Comparison of ENCODE assay signal across 8 mouse cellular contexts in genomic region chr2:91975581-91976541, GRCm38 (mm10). TPM values are rescaled to one million over a fixed set of nuclear protein-coding genes. Genes with fewer than 3 reads are reported as not detected.
A peak's percentile ranks its signal among the peaks of the same experiment; 100 is the strongest.
DNase-seq lines count a peak whose midpoint lies in the region; ATAC-seq and TF ChIP-seq lines count a peak whose summit lies in the region.

TSS of gene Dgkz (minus strand) at chr2:91975864.

- no peak within 1 kb of the TSS for H3K27ac ChIP-seq in bone marrow, adult 2 months (ENCODE audit: control insufficient read depth, insufficient read depth, low read depth, low read length, poor library complexity)

- peaks cover 87% of the 10 kb centered on the region for H3K27me3 ChIP-seq in megakaryocyte, embryonic 14.5 days (replicated peaks)

- no peak for DNase-seq in lung, adult 2 months
- no peak for DNase-seq in lung, postnatal 14 days
- DNase-seq in gastrocnemius, postnatal 14 days, result no peak
- peak; percentile 76 for DNase-seq in thymus, postnatal 14 days

- peaks cover 11% of the 10 kb centered on the region for H3K4me1 ChIP-seq in lung, adult 2 months (ENCODE audit: control insufficient read depth, insufficient read depth, low read length)
- H3K4me1 ChIP-seq in bone marrow, adult 2 months (ENCODE audit: control insufficient read depth, insufficient read depth, low read length), result no peaks in the 10 kb centered on the region
- peaks cover 68% of the 10 kb centered on the region for H3K4me1 ChIP-seq in megakaryocyte, embryonic 14.5 days

- H3K4me3 ChIP-seq in lung, adult 2 months (replicated peaks; ENCODE audit: extremely low read depth, low read depth, low read length), result no peak within 1 kb of the TSS
- no peak within 1 kb of the TSS for H3K4me3 ChIP-seq in bone marrow, adult 2 months (replicated peaks; ENCODE audit: control insufficient read depth, low read depth, low read length)
- peak within 1 kb of the TSS; percentile 83 for H3K4me3 ChIP-seq in megakaryocyte, embryonic 14.5 days (replicated peaks)

- intact Hi-C loops in gastrocnemius, postnatal 14 days (cut with DNase I; ENCODE audit: low total_unique reads), result no loop called here

- WGBS in lung, adult 2 months, result 6% methylated on average over 79 of the region's 79 CpGs
- WGBS in bone marrow, adult 2 months, result 4% methylated on average over 79 of the region's 79 CpGs

- H3K36me3 ChIP-seq in megakaryocyte, embryonic 14.5 days (replicated peaks; ENCODE audit: low read length), result no peaks in the 10 kb centered on the region

- H3K9me3 ChIP-seq in megakaryocyte, embryonic 14.5 days, result no peaks in the 10 kb centered on the region

- TF ChIP-seq POLR2A in lung, adult 2 months (IDR thresholded peaks at IDR 0.05; ENCODE audit: borderline replicate concordance, extremely low read depth, low read depth, low read length), result no peak
- no peak for TF ChIP-seq POLR2A in bone marrow, adult 2 months (IDR thresholded peaks at IDR 0.05; ENCODE audit: borderline replicate concordance, control insufficient read depth, low read depth, low read length)

- peak; percentile 77 for ATAC-seq in inflammation-experienced regulatory T-cells, adult 6 months
- no peak for ATAC-seq in frontal cortex, adult (ENCODE audit: low TSS enrichment)

- no peak for TF ChIP-seq CTCF in lung, adult 2 months (IDR thresholded peaks at IDR 0.05; ENCODE audit: insufficient read depth, low read length)
- TF ChIP-seq CTCF in bone marrow, adult 2 months (IDR thresholded peaks at IDR 0.05; ENCODE audit: control insufficient read depth, insufficient read depth, low read length), result no peak

RNA-seq across cellular contexts. Expression of gene Dgkz, which starts in this region (rescaled TPM):
- 252 and 308 TPM in 2 replicates for polyA plus RNA-seq in lung, adult 2 months (2012; rRNA removed)
- 82.4 and 229 TPM in 2 replicates for polyA plus RNA-seq in bone marrow, adult 2 months (2011; ENCODE audit: insufficient read depth, insufficient read length, low replicate concordance, missing spikeins)
- total RNA-seq in gastrocnemius, postnatal 14 days (2021), result 10 to 100 TPM; 38.6 to 42.4 TPM
- polyA plus RNA-seq in inflammation-experienced regulatory T-cells, adult 6 months (2017; shearing (Covaris generic)), result 100 to 1,000 TPM in 2 of 3 experiments, 10 to 100 TPM in 1; 89.4 to 181 (median 130) TPM
- 303 and 682 TPM in 2 replicates for polyA plus RNA-seq in megakaryocyte, embryonic 14.5 days (2012; ENCODE audit: insufficient read depth, low replicate concordance)
